Mouse (Mus musculus): Measurements from ENCODE around the gene Armc9.

Armc9 gene

GRCm38 (mm10) chr1:86277055-86277454, 122.5 kb downstream of the Armc9 start:
- in situ Hi-C loops (cut with MboI, MseI) = no loop called here

- in situ Hi-C loops (cut with MboI, MseI) = no loop called here
These were observed 127.4 kb downstream of the Armc9 start for GRCm38 (mm10) chr1:86281781-86282536.

- in situ Hi-C loops (cut with MboI, MseI) = no loop called here
These were observed 129.5 kb downstream of the Armc9 start for GRCm38 (mm10) chr1:86284101-86284500.

DNA sequence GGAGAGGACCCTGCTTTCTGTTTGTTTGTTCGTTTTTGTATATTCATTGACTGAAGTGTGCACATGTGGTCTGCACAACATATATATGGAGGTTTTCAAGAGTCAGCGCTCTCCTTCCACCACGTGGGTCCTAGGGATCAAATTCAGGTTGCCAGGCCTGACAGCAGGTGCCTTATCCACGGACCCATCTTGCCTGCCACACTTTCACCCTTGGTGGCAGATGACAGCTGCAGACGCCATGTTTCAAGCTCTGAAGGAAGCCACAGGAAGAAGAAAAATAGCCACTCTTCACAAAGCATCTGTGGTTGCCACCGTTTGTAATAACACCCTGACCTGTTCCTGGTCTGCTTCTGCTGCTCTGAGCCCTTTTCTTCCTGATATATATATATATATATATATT, 130.7 kb downstream of the Armc9 start:
- in situ Hi-C loops (cut with MboI, MseI) = no loop called here

- in situ Hi-C loops (cut with MboI, MseI) = no loop called here
These were observed 132.9 kb downstream of the Armc9 start for GRCm38 (mm10) chr1:86287473-86287872.

- in situ Hi-C loops (cut with MboI, MseI) = no loop called here
These were observed 135.9 kb downstream of the Armc9 start for GRCm38 (mm10) chr1:86290452-86290851.

- in situ Hi-C loops (cut with MboI, MseI) = no loop called here
These were observed 138.5 kb downstream of the Armc9 start for GRCm38 (mm10) chr1:86293091-86293490.

- in situ Hi-C loops (cut with MboI, MseI) = no loop called here
These were observed 139.3 kb downstream of the Armc9 start for GRCm38 (mm10) chr1:86293868-86294267.

GRCm38 (mm10) chr1:86294472-86294871, 139.9 kb downstream of the Armc9 start:
- in situ Hi-C loops (cut with MboI, MseI) = no loop called here

- in situ Hi-C loops (cut with MboI, MseI) = no loop called here
These were observed 145.5 kb downstream of the Armc9 start for GRCm38 (mm10) chr1:86300093-86300492.

DNA sequence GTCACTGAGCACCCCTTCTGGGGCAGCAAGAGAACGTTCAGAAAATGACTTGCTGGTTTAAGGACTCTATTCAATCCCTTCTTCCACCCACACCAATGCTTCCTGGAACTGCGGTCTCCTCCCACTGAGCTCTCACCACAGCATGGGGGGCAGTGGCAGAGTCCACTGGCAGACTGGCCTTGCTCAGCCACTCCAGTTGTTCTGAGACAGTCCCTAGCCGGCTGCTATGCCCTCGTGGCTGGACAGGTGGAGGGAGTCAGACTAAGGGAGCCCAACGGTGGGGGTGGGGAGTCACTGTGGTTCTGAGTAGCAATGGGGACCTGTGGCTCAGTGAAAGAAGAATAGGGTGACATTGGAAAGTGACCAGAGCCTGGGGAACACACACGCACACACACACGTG, 146.2 kb downstream of the Armc9 start:
- in situ Hi-C loops (cut with MboI, MseI) = no loop called here

- in situ Hi-C loops (cut with MboI, MseI) = no loop called here
These were observed 146.9 kb downstream of the Armc9 start for GRCm38 (mm10) chr1:86301221-86302091.

DNA sequence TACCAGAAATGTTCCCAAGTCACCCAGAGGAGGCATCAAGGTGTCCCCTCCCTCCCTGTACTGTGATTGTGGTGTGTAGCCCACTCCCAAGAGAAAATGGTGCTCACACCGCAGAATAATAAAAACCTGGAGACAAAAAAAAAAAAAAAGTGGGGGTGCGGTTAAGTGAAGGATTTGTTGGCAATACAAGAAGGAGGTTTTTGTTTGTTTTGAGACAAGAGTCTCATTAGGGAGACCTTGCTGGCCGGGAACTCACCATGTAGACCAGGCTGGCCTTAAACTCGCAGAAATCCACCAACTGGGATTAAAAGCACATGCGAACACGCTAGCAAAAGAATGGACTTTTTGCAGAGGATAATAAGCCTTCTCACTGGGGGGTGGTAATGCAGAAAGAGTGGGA, 148.0 kb downstream of the Armc9 start, which contains the start of gene B3gnt7:
Gene B3gnt7, plus strand, starts transcription at position 301 of the 400 bp plus-strand sequence.
- in situ Hi-C loops (cut with MboI, MseI) = no loop called here

GRCm38 (mm10) chr1:86303063-86303872, 148.7 kb downstream of the Armc9 start:
- in situ Hi-C loops (cut with MboI, MseI) = no loop called here

- in situ Hi-C loops (cut with MboI, MseI) = no loop called here
These were observed 149.3 kb downstream of the Armc9 start for GRCm38 (mm10) chr1:86303873-86304250.

DNA sequence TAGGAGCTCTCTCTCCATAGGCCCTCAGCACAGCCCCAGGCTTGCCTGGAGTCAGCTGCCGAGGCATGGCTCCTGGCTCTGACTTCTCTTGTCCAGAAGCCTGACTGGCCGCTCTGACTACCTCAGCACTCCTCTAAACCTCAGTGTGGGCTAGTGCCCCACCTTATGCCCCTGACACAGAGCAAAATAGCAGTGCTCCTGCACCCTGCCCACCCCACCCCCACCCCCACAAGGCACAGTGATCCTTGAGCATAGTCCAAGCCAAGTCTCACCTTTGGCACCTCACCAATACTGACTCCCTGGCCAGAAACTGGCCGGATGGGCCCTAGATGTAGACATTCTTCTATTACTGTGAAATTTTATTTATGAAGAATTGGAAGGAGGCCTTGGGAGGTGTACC, 152.1 kb downstream of the Armc9 start:
- in situ Hi-C loops (cut with MboI, MseI) = no loop called here

DNA sequence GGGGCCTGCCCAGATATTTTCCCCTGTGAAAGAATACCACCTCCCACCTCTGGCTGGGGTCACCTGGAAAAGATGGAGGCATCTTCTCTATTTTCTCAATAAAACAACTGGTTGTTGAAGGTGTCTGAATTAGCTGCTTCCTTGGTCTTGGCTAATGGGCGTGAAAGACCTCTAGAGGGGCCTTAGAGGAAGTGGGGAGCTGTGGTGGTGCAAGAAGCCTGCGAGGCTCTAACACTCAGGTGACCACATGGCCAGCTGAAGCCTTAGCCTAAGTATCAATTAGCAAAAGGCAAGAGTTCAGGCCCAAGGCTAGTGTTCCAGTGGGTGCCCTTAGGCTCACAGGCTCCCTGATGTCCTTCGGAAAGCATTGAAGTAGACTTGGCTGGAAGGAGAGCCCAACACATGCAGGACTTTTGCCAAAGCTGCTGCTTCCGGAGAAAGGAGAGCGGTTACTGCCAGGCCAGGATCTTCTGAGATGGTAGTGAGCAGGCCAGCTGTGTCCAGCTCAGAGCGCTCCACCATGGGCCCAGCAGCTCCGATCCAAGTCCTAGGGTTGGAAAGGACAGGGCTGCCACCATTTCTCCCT, 152.7 kb downstream of the Armc9 start:
- in situ Hi-C loops (cut with MboI, MseI) = no loop called here

- in situ Hi-C loops (cut with MboI, MseI) = no loop called here
These were observed 153.5 kb downstream of the Armc9 start for GRCm38 (mm10) chr1:86307871-86308641.

- in situ Hi-C loops (cut with MboI, MseI) = no loop called here
These were observed 154.8 kb downstream of the Armc9 start for GRCm38 (mm10) chr1:86309270-86309833.

DNA sequence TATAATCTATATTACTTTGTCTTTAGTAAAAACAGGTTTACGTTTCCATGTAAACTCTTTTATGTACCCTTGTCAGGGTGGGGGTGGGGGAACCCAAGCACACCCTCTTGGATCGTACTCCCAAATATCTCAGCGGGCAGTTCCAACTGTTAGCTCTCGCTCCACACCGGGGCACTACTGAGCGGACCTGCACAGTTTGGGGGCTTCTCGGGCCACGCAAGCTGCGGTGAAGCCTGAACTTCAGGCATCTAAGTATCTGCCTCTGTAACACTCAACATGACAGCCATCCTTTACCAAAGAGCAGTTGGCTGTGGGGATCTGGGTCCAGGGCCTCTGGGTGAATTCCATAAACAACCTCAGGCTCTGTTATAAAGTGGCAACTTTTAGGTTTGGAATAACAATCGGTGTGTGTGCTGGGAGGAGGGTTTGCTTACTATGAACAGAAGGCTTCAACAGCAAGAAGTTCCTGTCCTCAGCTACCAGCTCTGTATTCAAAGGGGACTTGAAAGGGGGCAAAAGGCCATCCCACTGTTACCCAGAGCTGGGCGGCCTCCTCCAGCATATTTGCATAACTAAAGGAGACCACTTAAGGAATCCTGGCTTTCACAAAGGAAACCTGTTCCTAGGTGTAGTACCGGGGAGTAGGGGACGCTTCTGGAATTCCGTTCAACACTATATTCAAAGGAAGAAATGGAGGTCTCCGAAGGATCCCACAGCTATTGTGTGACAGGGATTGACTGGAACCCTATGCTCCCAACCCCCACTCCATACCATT, 156.1 kb downstream of the Armc9 start:
- in situ Hi-C loops (cut with MboI, MseI) = no loop called here
